Mouse (Mus musculus): Measurements from ENCODE around the gene B430305J03Rik. TPM values are rescaled to one million over a fixed set of nuclear protein-coding genes. Genes with fewer than 3 reads are reported as not detected.

The B430305J03Rik gene
- total RNA-seq (2023): under 1 TPM; 0.35 to 0.96 TPM

DNA sequence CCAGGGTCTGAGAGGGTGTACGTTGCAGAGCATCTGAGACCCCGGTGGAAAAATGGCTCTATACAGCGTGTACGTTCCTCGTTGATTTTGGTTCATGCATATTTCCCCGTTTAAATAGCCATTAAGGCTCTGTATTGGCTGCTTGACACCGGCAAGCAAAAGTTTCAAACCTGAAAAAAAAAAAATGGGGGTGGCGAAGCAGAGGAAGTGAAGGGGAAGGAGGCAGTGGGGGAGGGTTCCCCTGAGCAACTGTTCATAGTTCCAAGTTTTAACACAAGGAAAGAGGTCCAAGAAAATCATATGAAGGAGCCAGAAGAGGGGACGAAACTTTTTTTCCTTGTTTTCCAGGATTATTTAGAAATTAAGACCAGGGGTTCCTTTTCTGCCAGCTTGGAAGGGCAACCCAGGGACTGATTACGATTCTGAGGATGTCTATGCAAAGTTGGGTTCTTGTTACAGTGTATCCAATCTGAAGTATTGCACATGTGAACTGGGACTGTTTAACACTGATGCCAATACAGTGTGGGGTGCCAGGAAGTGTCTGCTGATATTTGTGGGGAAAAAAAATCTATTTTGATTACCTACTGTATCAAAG is at the start of gene B430305J03Rik:
B430305J03Rik (minus strand) TSS at position 173 of the 595 bp plus-strand sequence.

GRCm38 (mm10) chr3:61361338-61361737 is 4.4 kb downstream of the B430305J03Rik start, which contains the start of gene Rap2b:
Gene Rap2b (plus strand): TSS chr3:61361638.

Other genes starting within 250 kb of the B430305J03Rik start
- gene Rap2b, start 4.3 kb downstream of the B430305J03Rik start, total RNA-seq (2023): 10 to 100 TPM; 13.1 to 15.4 TPM

Data from neutrophil, adult 83 days (primary cell).